Mouse (Mus musculus): ENCODE data around the gene Prima1. TPM values are rescaled to one million over a fixed set of nuclear protein-coding genes. Genes with fewer than 3 reads are reported as not detected.

Gene Prima1
- polyA plus RNA-seq, 1 experiment from 2014 or later: 0.95 TPM

GRCm38 (mm10) chr12:103159016-103159415 is 82.9 kb downstream of the Prima1 start:
- whole genome bisulfite sequencing: 76% methylated on average over 8 of the region's 8 CpGs
- Histone ChIP-seq H3K36me3 (ENCODE audit: control insufficient read depth, insufficient read depth, low read length) (no peaks in the 10 kb centered on the region), H3K4me1 (replicated peaks; ENCODE audit: control insufficient read depth, insufficient read depth, low read length) (peaks cover 2% of the 10 kb centered on the region; the same call in 1 of the 2 replicates), H3K9ac (ENCODE audit: low read length) (no peak overlapping the region), H3K4me3 (ENCODE audit: low read depth, low read length) (no peak overlapping the region), H3K27me3 (ENCODE audit: control insufficient read depth, insufficient read depth, low read length) (no peaks in the 10 kb centered on the region), H3K9me3 (ENCODE audit: control insufficient read depth, low read length) (no peaks in the 10 kb centered on the region; the same call in 1 of the 2 replicates), H3K4me2 (ENCODE audit: low read depth, low read length, severe bottlenecking) (no peak overlapping the region), H3K27ac (ENCODE audit: low read depth, low read length) (no peak overlapping the region)
- ATAC-seq (replicated peaks; ENCODE audit: low FRiP score) (no peak), DNase-seq (ENCODE audit: low spot score) (no peak)

GRCm38 (mm10) chr12:103157129-103157910 is 84.6 kb downstream of the Prima1 start:
- Histone ChIP-seq H3K9ac (ENCODE audit: low read length) (no peak overlapping the region), H3K4me1 (replicated peaks; ENCODE audit: control insufficient read depth, insufficient read depth, low read length) (0 out of 2 replicates have a peak, but pooled peaks cover 2% of the 10 kb centered on the region), H3K36me3 (ENCODE audit: control insufficient read depth, insufficient read depth, low read length) (no peaks in the 10 kb centered on the region), H3K4me3 (ENCODE audit: low read depth, low read length) (no peak overlapping the region), H3K4me2 (ENCODE audit: low read depth, low read length, severe bottlenecking) (no peak overlapping the region), H3K9me3 (ENCODE audit: control insufficient read depth, low read length) (no peaks in the 10 kb centered on the region; the same call in 1 of the 2 replicates), H3K27me3 (ENCODE audit: control insufficient read depth, insufficient read depth, low read length) (no peaks in the 10 kb centered on the region), H3K27ac (ENCODE audit: low read depth, low read length) (peak overlapping the region; percentile 37; the same call in 1 of the 2 replicates)
- DNase-seq (ENCODE audit: low spot score) (no peak), ATAC-seq (replicated peaks; ENCODE audit: low FRiP score) (peak; percentile 69)
- WGBS: 63% methylated on average over 18 of the region's 18 CpGs

GRCm38 (mm10) chr12:103155406-103155805 is 86.5 kb downstream of the Prima1 start:
- 83% methylated on average over 3 of the region's 3 CpGs for WGBS
- H3K4me3 ChIP-seq (ENCODE audit: low read depth, low read length): no peak overlapping the region
- no peaks in the 10 kb centered on the region; the same call in 1 of the 2 replicates for H3K9me3 ChIP-seq (ENCODE audit: control insufficient read depth, low read length)
- H3K9ac ChIP-seq (ENCODE audit: low read length): no peak overlapping the region
- no peaks in the 10 kb centered on the region for H3K27me3 ChIP-seq (ENCODE audit: control insufficient read depth, insufficient read depth, low read length)
- H3K36me3 ChIP-seq (ENCODE audit: control insufficient read depth, insufficient read depth, low read length): no peaks in the 10 kb centered on the region
- no peak overlapping the region for H3K4me2 ChIP-seq (ENCODE audit: low read depth, low read length, severe bottlenecking)
- ATAC-seq (replicated peaks; ENCODE audit: low FRiP score) (no peak), DNase-seq (ENCODE audit: low spot score) (no peak)
- H3K4me1 ChIP-seq (replicated peaks; ENCODE audit: control insufficient read depth, insufficient read depth, low read length): 0 out of 2 replicates have a peak, but pooled peaks cover 2% of the 10 kb centered on the region
- H3K27ac ChIP-seq (ENCODE audit: low read depth, low read length): no peak overlapping the region

GRCm38 (mm10) chr12:103154927-103155326 is 87.0 kb downstream of the Prima1 start:
- no peak for DNase-seq (ENCODE audit: low spot score)
- Histone ChIP-seq H3K36me3 (ENCODE audit: control insufficient read depth, insufficient read depth, low read length) (no peaks in the 10 kb centered on the region), H3K9me3 (ENCODE audit: control insufficient read depth, low read length) (no peaks in the 10 kb centered on the region; the same call in 1 of the 2 replicates), H3K4me2 (ENCODE audit: low read depth, low read length, severe bottlenecking) (no peak overlapping the region), H3K4me1 (replicated peaks; ENCODE audit: control insufficient read depth, insufficient read depth, low read length) (0 out of 2 replicates have a peak, but pooled peaks cover 2% of the 10 kb centered on the region), H3K27me3 (ENCODE audit: control insufficient read depth, insufficient read depth, low read length) (no peaks in the 10 kb centered on the region), H3K9ac (ENCODE audit: low read length) (no peak overlapping the region), H3K27ac (ENCODE audit: low read depth, low read length) (no peak overlapping the region), H3K4me3 (ENCODE audit: low read depth, low read length) (no peak overlapping the region)
- 71% methylated on average over 2 of the region's 2 CpGs for WGBS
- no peak for ATAC-seq (replicated peaks; ENCODE audit: low FRiP score)

- Histone ChIP-seq H3K4me3 (ENCODE audit: low read depth, low read length) (no peak overlapping the region), H3K27ac (ENCODE audit: low read depth, low read length) (no peak overlapping the region), H3K9ac (ENCODE audit: low read length) (no peak overlapping the region), H3K9me3 (ENCODE audit: control insufficient read depth, low read length) (no peaks in the 10 kb centered on the region; the same call in 1 of the 2 replicates), H3K4me2 (ENCODE audit: low read depth, low read length, severe bottlenecking) (no peak overlapping the region), H3K4me1 (replicated peaks; ENCODE audit: control insufficient read depth, insufficient read depth, low read length) (no peaks in the 10 kb centered on the region), H3K27me3 (ENCODE audit: control insufficient read depth, insufficient read depth, low read length) (no peaks in the 10 kb centered on the region), H3K36me3 (ENCODE audit: control insufficient read depth, insufficient read depth, low read length) (no peaks in the 10 kb centered on the region)
- WGBS: 86% methylated on average over 2 of the region's 2 CpGs
- DNase-seq (ENCODE audit: low spot score): no peak
- ATAC-seq (replicated peaks; ENCODE audit: low FRiP score): no peak
Observed at GRCm38 (mm10) chr12:103150247-103150646, 91.7 kb downstream of the Prima1 start.

Other genes with a start within 250 kb of the Prima1 start
- gene Fam181a, start 68.8 kb upstream of the Prima1 start, polyA plus RNA-seq (2014; fragmentation: Nextera tagmentation; extraction: Ambion mirVana): 27.3 and 28.5 TPM in 2 replicates
- gene Asb2, start 113.9 kb upstream of the Prima1 start, polyA plus RNA-seq (2014; fragmentation: Nextera tagmentation; extraction: Ambion mirVana): 0.35 and 0.40 TPM in 2 replicates
- 12.7 and 15.0 TPM in 2 replicates for gene Otub2, start 146.5 kb upstream of the Prima1 start, polyA plus RNA-seq (2014; fragmentation: Nextera tagmentation; extraction: Ambion mirVana)
- 1.1 and 1.2 TPM in 2 replicates for gene 9330161L09Rik, start 165.7 kb upstream of the Prima1 start, polyA plus RNA-seq (2014; fragmentation: Nextera tagmentation; extraction: Ambion mirVana)
- 109 and 113 TPM in 2 replicates for gene Ddx24, start 183.7 kb upstream of the Prima1 start, polyA plus RNA-seq (2014; fragmentation: Nextera tagmentation; extraction: Ambion mirVana)
- 2.5 and 3.1 TPM in 2 replicates for gene Ifi27, start 192.1 kb upstream of the Prima1 start, polyA plus RNA-seq (2014; fragmentation: Nextera tagmentation; extraction: Ambion mirVana)
- 0.79 and 1.1 TPM in 2 replicates for gene Ifi27l2a, start 201.5 kb upstream of the Prima1 start, polyA plus RNA-seq (2014; fragmentation: Nextera tagmentation; extraction: Ambion mirVana)
- gene Ifi27l2b, start 215.1 kb upstream of the Prima1 start, polyA plus RNA-seq (2014; fragmentation: Nextera tagmentation; extraction: Ambion mirVana): not detected in 2 replicates

All from forebrain, embryonic 11.5 days (tissue).